Mouse (Mus musculus): Measurements from ENCODE around the gene Gh. TPM values are rescaled to one million over a fixed set of nuclear protein-coding genes. Genes with fewer than 3 reads are reported as not detected.
"Not testable (repeated sequence)": the region's sequence is repeated elsewhere in the genome, so short reads cannot be mapped to it uniquely, and the experiment has no call there.

Gh gene
- not detected for total RNA-seq (2021)
- long read RNA-seq, experiment 1, result 0 reads
- long read RNA-seq, experiment 2, result 0 reads

- no peak for DNase-seq
Observed at GRCm38 (mm10) chr11:106301765-106302164, at the start of gene Gh. Gene Gh (minus strand): TSS chr11:106301865.

GRCm38 (mm10) chr11:106351253-106351652 is 49.6 kb upstream of the Gh start:
- no peak for DNase-seq

GRCm38 (mm10) chr11:106350853-106351252 is 49.2 kb upstream of the Gh start:
- DNase-seq, result no peak

GRCm38 (mm10) chr11:106349772-106350171 is 48.1 kb upstream of the Gh start:
- DNase-seq, result no peak

- DNase-seq, result no peak
Observed at GRCm38 (mm10) chr11:106344910-106345309, 43.2 kb upstream of the Gh start.

GRCm38 (mm10) chr11:106340990-106341520 is 39.4 kb upstream of the Gh start:
- no peak for DNase-seq

- not testable (repeated sequence) for DNase-seq
Observed at GRCm38 (mm10) chr11:106339323-106339722, 37.7 kb upstream of the Gh start.

GRCm38 (mm10) chr11:106338870-106339269 is 37.2 kb upstream of the Gh start:
- no peak for DNase-seq

- no peak for DNase-seq
Observed at GRCm38 (mm10) chr11:106338029-106338428, 36.4 kb upstream of the Gh start.

GRCm38 (mm10) chr11:106334066-106334465 is 32.4 kb upstream of the Gh start:
- DNase-seq, result no peak

GRCm38 (mm10) chr11:106332458-106332857 is 30.8 kb upstream of the Gh start:
- DNase-seq, result peak; percentile 44 to 51

- peak in 1 of 2 experiments; percentile 37 for DNase-seq
Observed at GRCm38 (mm10) chr11:106329682-106330081, 28.0 kb upstream of the Gh start.

- DNase-seq, result peak; percentile 27 to 53
Observed at GRCm38 (mm10) chr11:106329128-106329527, 27.5 kb upstream of the Gh start.

- DNase-seq, result no peak
Observed at GRCm38 (mm10) chr11:106328521-106328920, 26.9 kb upstream of the Gh start.

- DNase-seq, result no peak
Observed at GRCm38 (mm10) chr11:106326475-106326874, 24.8 kb upstream of the Gh start.

GRCm38 (mm10) chr11:106325566-106326206 is 24.0 kb upstream of the Gh start:
- peak; percentile 56 to 79 for DNase-seq

- DNase-seq, result peak in 1 of 2 experiments; percentile 39
Observed at GRCm38 (mm10) chr11:106324858-106325257, 23.2 kb upstream of the Gh start.

GRCm38 (mm10) chr11:106318406-106319366 is 17.0 kb upstream of the Gh start:
- DNase-seq, result peak; percentile 27 to 62

GRCm38 (mm10) chr11:106317801-106318200 is 16.1 kb upstream of the Gh start:
- DNase-seq, result no peak

- no peak for DNase-seq
Observed at GRCm38 (mm10) chr11:106316416-106316815, 14.8 kb upstream of the Gh start.

GRCm38 (mm10) chr11:106314333-106314812 is 12.7 kb upstream of the Gh start, which contains the start of gene Cd79b:
Gene Cd79b (minus strand): TSS chr11:106314762.
- DNase-seq, result peak in 1 of 2 experiments; percentile 35

- DNase-seq, result no peak
Observed at GRCm38 (mm10) chr11:106313533-106313932, 11.9 kb upstream of the Gh start.

- peak in 1 of 2 experiments; percentile 33 for DNase-seq
Observed at GRCm38 (mm10) chr11:106310123-106310522, 8.5 kb upstream of the Gh start.

Measured in heart, adult 18-20 months (tissue).